Mouse (Mus musculus) liver, adult 2 months (tissue): ENCODE results near the gene Afg1l. TPM values are rescaled to one million over a fixed set of nuclear protein-coding genes. Genes with fewer than 3 reads are reported as not detected.

Experiments used
- DNase-seq: peaks from one replicate; pipeline ENCODE4 v3.0.0-alpha.2; 2011; ENCODE audit warnings: low read depth, low spot score; ENCODE audit errors: extremely low read depth
- H3K27ac ChIP-seq: fragments of 200-500 bp; replicated peaks from 2 replicates; pipeline ENCODE4 v1.5.1; 2012; ENCODE audit warnings: low read depth, mild to moderate bottlenecking, control low read depth, inconsistent platforms, low read length; ENCODE audit not compliant: insufficient read depth
- H3K27me3 ChIP-seq: fragments of 200-500 bp; 2 replicates; pipeline ENCODE4 v1.6.1; 2012; ENCODE audit warnings: mild to moderate bottlenecking, moderate library complexity, low read length, inconsistent platforms; ENCODE audit not compliant: control insufficient read depth, insufficient read depth
- H3K36me3 ChIP-seq: fragments of 200-500 bp; 2 replicates; pipeline ENCODE4 v1.6.1; 2012; ENCODE audit warnings: low read length, inconsistent platforms; ENCODE audit not compliant: control insufficient read depth, insufficient read depth
- H3K4me1 ChIP-seq: fragments of 200-500 bp; 2 replicates; pipeline ENCODE4 v1.6.1; 2011; ENCODE audit warnings: low read length; ENCODE audit not compliant: control insufficient read depth, insufficient read depth
- H3K4me3 ChIP-seq: fragments of 200-500 bp; 2 replicates; pipeline ENCODE4 v1.5.1; 2011; ENCODE audit warnings: low read depth, mild to moderate bottlenecking, control low read depth, low read length, moderate library complexity; ENCODE audit not compliant: insufficient read depth
- H3K79me2 ChIP-seq: fragments of 200-500 bp; 2 replicates; pipeline ENCODE4 v1.6.1; 2012; ENCODE audit warnings: inconsistent platforms, mild to moderate bottlenecking, low read length, moderate library complexity; ENCODE audit not compliant: control insufficient read depth, insufficient read depth
- H3K9ac ChIP-seq: fragments of 200-500 bp; 2 replicates; pipeline ENCODE4 v1.6.1; 2012; ENCODE audit warnings: low read depth, mild to moderate bottlenecking, control low read depth, inconsistent platforms, low read length
- CTCF ChIP-seq: fragments of 200-500 bp; IDR thresholded peaks from 2 replicates; pipeline ENCODE4 v1.5.1; 2011; ENCODE audit warnings: low read depth, low read length, control low read depth
- POLR2A ChIP-seq: fragments of 200-500 bp; IDR thresholded peaks from 2 replicates; pipeline ENCODE4 v1.6.1; 2011; ENCODE audit warnings: low read length, control low read depth; ENCODE audit not compliant: insufficient read depth; ENCODE audit errors: extremely low read depth
- WGBS: fragments of 180-500 bp; shearing (Covaris S2); methylation state at CpG from one replicate; pipeline ENCODE4 v1.1.7; 2018; 5-methylcytosine and 5-hydroxymethylcytosine counted together
- polyA plus RNA-seq: library from polyadenylated mRNA; depleted of rRNA; stranded (reverse); fragments of >200 nt; gene quantifications from 2 replicates; pipeline ENCODE4 v1.2.3, GENCODE M21; 2012
- total RNA-seq: library from RNA; depleted of rRNA; stranded (reverse); fragments of >200 nt; gene quantifications from 2 replicates; pipeline ENCODE4 v1.2.3, GENCODE M21; 2014

Gene Afg1l
- total and polyA plus RNA-seq, 2 experiments: 3.3 to 10.2 TPM

DNA sequence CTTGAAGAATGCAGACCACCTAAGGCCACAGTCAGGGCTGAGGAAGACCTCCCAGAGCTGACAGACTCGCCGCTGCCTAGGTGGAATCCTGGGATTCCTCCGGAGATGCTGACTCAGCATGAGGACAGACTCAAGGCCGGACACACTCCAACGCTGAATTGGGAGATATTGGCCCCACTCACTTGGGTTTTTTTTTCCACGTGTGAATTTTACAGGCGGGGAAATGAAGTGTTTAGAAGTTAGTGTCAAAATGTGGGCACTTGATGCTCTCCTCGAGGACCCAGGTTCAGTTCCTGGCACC lies 169.7 kb downstream of the Afg1l start:
- Histone ChIP-seq H3K27me3 (no peaks in the 10 kb centered on the region), H3K9ac (no peak overlapping the region), H3K27ac (no peak overlapping the region), H3K79me2 (no peaks in the 10 kb centered on the region), H3K4me3 (no peak overlapping the region), H3K36me3 (no peaks in the 10 kb centered on the region), H3K4me1 (no peaks in the 10 kb centered on the region)
- 41% methylated on average over 8 of the region's 8 CpGs for WGBS
- DNase-seq: no peak
- no peak for TF ChIP-seq CTCF
- TF ChIP-seq POLR2A: no peak

DNA sequence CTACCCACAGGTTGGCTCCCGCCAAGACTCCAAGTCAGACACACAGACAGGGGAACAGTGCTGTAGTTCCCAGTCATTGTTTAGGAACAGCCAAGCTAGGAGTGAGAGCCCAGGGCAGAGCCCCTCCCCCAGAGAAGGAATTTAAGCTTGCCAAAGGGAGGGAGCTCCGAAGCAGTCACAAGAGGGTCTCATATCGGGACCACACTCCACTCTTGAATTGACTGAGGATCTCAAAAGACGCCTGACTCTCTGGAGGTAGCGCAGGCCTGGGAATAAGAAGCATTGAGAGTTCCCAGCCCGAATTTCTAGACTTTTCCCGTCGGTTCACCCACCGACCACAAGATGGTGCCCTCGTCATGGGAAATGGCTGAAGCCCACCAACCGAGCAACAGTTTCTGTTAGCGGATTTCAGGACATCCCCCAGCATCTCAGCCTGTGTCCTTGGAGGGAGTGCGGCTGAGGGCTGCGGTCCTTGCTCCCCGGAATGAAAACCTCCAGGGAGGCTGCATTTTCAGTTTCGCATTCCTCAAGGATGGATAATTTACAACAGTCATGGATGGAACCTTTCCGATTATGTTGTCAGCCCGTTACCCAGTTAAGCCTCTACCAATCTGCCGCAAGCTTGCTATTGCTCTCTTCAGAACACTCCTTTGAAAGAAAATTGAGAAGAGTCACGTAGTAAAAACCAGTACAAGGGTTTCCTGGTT lies 170.2 kb downstream of the Afg1l start:
- no peak for DNase-seq
- H3K9ac ChIP-seq: no peak overlapping the region
- H3K4me3 ChIP-seq: peak overlapping the region; percentile 4; the same call in 1 of the 2 replicates

DNA sequence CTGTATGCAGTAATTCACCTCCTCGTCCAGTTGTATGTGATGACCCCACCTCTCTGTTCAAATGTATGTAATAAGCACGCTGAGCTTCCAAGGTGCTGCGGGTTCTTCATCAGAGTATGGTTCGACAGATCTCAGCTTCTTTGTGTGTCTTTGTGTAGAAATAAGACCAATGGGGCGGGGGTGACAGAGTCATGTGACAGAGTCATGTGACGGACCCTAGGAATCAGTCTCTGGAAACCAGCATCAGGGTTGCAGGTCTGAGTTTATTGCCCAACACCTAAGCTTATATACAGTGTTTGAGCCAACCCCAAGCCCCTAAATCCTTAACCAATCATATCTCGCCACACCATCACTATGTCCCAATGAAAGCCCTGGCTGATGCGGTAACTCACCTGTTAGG lies 171.9 kb downstream of the Afg1l start:
- no peak for TF ChIP-seq POLR2A
- no peak for TF ChIP-seq CTCF
- Histone ChIP-seq H3K79me2 (no peaks in the 10 kb centered on the region), H3K4me1 (no peaks in the 10 kb centered on the region), H3K36me3 (no peaks in the 10 kb centered on the region), H3K27me3 (no peaks in the 10 kb centered on the region), H3K4me3 (no peak overlapping the region), H3K9ac (no peak overlapping the region), H3K27ac (no peak overlapping the region)
- WGBS: 83% methylated on average over 8 of the region's 8 CpGs
- no peak for DNase-seq

More for the DNA sequence above, 170.2 kb downstream of the Afg1l start:
- H3K79me2 ChIP-seq: no peaks in the 10 kb centered on the region
- H3K27ac ChIP-seq: no peak overlapping the region
- no peaks in the 10 kb centered on the region for H3K27me3 ChIP-seq
- TF ChIP-seq POLR2A (no peak), CTCF (peak; percentile 84)
- no peaks in the 10 kb centered on the region for H3K36me3 ChIP-seq
- WGBS: 14% methylated on average over 20 of the region's 20 CpGs
- H3K4me1 ChIP-seq: no peaks in the 10 kb centered on the region

DNA sequence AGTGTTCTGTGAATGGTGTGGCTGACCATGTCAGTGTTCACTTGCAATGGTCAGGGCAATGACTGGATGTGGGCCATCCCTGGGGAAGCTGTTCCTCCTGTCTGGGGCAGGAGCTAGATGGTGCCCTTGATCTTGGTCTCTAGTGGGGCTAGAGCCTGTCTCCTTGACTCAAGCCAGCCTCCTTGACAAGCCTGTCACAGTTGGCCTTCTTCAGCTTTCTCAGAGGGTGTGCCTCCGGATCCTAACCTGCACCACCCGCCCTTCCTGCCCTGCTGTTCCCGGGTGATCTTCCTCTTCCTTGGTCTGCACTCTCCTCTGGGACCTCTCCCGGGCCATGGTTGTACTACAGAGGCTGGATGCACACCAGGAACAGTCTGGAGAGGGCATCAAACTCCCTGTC lies 177.6 kb downstream of the Afg1l start:
- TF ChIP-seq CTCF (no peak), POLR2A (no peak)
- no peaks in the 10 kb centered on the region for H3K4me1 ChIP-seq
- no peak overlapping the region for H3K27ac ChIP-seq

DNA sequence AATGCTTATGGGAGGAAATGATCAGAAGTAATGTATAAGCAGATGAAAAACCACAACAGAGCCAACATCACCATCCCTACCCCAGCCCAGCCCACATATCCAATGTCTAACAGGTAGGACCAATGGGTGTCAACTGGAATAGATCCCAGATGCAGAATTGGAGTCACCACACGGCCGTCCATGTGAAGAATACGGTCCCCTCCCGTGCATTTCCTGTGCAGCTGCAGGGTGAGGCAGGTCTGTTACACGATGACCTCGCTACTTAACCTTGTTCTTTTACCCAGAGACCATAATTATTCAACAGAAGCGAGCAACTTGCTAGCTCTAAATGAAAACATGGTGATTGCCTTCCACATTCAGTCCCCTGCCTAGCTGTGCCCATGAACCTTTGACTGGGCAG lies 178.4 kb downstream of the Afg1l start:
- WGBS: 73% methylated on average over 7 of the region's 7 CpGs
- Histone ChIP-seq H3K36me3 (no peaks in the 10 kb centered on the region), H3K27me3 (no peaks in the 10 kb centered on the region), H3K79me2 (no peaks in the 10 kb centered on the region), H3K27ac (no peak overlapping the region), H3K4me3 (no peak overlapping the region), H3K4me1 (no peaks in the 10 kb centered on the region), H3K9ac (no peak overlapping the region)
- TF ChIP-seq POLR2A: no peak
- TF ChIP-seq CTCF: no peak
- DNase-seq: no peak

More for the DNA sequence above, 177.6 kb downstream of the Afg1l start:
- Histone ChIP-seq H3K36me3 (no peaks in the 10 kb centered on the region), H3K4me3 (no peak overlapping the region), H3K27me3 (no peaks in the 10 kb centered on the region), H3K9ac (no peak overlapping the region), H3K79me2 (no peaks in the 10 kb centered on the region)
- 54% methylated on average over 4 of the region's 4 CpGs for WGBS
- DNase-seq: no peak

DNA sequence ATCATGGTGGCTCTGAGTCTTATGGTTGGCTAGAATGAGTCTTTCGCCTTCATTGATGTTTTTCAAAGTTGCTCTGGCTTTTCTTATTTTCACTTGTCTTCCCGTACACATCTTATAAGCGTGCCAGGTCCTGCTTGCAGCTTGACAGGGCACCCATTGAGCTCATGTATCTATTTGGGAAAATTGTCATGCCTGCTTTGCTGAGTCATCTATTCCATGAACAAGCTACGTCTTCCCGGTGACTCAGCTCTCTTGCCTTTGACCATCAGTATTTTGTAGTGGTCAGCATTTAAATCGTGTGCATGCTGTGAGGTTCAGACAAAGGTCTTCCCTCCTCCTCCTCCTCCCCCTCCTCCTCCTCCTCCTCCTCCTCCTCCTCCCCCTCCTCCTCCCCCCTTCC lies 178.9 kb downstream of the Afg1l start:
- no peaks in the 10 kb centered on the region for H3K79me2 ChIP-seq
- H3K4me1 ChIP-seq: no peaks in the 10 kb centered on the region
- no peak for TF ChIP-seq POLR2A
- TF ChIP-seq CTCF: no peak
- no peaks in the 10 kb centered on the region for H3K36me3 ChIP-seq
- DNase-seq: no peak
- no peak overlapping the region for H3K27ac ChIP-seq
- 81% methylated on average over 6 of the region's 6 CpGs for WGBS
- no peak overlapping the region for H3K4me3 ChIP-seq
- H3K9ac ChIP-seq: no peak overlapping the region
- no peaks in the 10 kb centered on the region for H3K27me3 ChIP-seq
